Mouse (Mus musculus) heart, adult 18-20 months (tissue): ENCODE measurements at regions not wholly inside any gene's neighbourhood (a gene's known extent, or its start where the extent isn't known, plus 50 kb on each side); places are given as distances from the start of the nearest gene placed in this dataset.

ENCODE experiments used
- DNase-seq, 2 experiments: peaks; one replicate each; pipeline ENCODE4 v3.0.0; 2021 to 2022; ENCODE audit warnings: mixed read lengths in 1 of 2
- microRNA-seq, 2 experiments: library from miRNA; unstranded; fragments of <30 nt; microRNA quantifications; one replicate each; pipeline ENCODE4 v1.2.0; 2022

DNA sequence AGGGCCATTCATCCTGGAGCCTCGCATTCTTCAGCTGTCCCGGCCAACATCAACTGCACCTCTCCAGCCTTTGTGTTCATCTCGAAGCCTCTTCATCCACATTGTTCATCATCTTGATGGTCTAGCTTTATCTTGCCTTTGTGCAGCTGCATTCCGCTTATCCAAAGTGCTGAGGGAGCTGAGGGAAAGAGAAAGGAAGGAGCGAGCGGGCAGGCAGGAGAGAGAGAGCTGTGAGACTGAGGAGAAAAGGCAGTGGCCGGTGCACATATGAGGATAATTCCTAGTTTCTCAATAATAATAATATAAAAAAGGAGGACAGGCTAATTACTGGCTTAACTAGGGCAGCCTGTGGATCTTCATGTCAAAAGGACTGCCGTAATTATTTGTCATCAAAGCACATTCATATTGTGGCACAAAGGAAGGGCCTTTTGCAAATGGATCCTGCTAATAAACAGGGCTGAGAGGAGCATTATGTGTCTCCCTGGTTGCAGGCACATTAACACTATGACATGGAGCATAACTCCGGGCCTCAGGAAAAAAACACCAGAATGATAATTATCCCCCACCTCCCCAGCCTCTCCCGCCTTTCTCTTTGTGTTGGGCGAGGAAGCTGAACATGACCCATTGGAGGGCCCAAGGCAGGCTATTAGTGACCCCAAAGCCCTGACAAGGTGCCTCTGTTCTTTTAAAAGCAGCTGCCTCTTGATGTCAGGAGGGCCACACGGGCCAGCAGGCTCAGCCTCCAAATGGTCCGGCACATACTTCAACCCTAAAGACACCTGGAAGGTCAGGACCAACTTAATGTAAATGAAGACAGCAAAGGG is 751.9 kb downstream of the Bcl11a start:
- no peak for DNase-seq

GRCm38 (mm10) chr11:24830484-24830883 is 752.6 kb downstream of the Bcl11a start:
- no peak for DNase-seq

DNA sequence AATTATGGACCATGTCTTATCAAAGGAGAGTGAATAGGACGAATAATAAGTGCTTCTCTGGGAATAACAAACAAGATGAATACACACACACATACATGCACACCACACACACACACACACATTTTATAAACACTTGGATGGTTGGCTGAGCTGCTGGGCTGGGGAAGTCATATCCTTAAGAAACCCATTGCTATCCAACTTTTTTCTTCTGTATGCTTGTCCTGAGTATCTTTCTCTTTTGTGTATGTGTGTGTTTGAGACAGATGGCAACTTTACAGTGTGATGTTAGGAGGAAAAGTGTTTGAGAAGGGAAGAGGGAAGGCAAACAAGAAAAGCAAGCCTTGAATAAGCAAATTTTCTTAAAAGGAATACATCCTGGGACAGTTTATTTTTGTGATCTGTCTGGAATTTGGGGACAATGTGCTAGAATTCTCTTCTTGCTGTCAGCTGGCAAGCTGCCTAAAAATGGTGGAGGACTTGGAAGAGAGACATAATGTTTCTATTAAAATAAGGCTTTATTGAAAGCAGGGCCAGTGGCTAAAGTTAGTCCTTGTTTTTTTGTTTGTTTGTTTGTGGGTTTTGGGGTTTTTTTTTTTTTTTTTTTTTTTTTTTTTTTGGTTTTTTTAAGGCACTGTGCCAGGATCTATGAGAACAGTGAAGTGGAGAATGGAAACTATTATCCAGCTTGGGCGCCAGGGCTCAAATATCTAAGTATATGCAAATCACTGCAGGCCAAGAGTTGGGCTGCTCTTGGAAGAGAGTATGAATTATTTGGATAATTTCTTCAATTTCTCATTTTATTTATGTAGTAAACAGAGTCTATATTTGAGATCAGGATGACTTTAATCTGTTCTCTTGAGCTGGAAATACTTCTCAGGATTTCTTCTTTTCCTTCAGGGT is 766.2 kb downstream of the Bcl11a start:
- DNase-seq: no peak

DNA sequence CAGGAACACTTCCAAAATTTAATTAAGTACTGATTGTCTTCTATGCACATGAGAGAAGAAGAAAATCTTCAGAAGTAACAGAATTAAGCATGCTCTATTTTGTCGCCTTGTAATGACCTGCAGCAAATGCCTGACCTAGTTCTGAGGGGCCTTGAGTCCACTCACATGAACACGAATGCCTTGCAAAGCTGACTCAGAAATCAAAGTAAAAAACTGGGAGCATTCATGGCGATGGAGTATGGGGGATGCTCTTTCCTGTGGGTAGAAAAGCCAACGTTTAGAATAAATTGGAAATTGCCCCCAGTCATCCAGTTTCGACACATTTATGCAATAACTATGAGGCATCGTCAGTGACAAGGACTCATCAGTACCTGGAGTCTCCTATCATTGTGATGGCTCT is 779.1 kb downstream of the Bcl11a start:
- no peak for DNase-seq

DNA sequence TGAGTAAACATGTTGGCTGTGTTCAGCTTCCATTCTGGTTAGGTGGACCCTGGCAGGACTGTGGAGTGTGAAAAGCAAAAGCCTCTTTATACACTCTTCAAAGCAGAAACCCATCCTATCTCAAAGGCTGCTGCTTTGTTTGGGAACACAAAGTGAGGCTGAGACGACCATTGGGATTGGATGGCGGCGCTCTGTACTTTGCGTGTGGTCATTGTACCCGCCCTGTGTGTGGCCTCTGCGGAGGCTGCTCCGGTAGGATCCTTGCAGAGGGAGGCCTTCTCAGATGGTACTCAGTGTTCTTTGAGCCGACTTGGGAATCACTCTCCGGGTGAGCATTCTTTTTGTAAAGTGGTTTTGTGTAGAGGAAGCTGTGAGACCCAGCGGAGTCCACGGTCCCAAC is 786.8 kb downstream of the Bcl11a start:
- DNase-seq: no peak

- no peak for DNase-seq
Measured at GRCm38 (mm10) chr11:24865067-24865796, 787.4 kb downstream of the Bcl11a start.

Small RNA genes in the stretch of these regions (microRNA-seq; reads per million reads assigned to microRNA genes)
- gene Gm25507: 0 reads per million in 2 experiments
